Mouse (Mus musculus) lung, adult 2 months (tissue): ENCODE data around the gene Trim40.

ENCODE experiments used
- CTCF ChIP-seq: fragments of 200-500 bp; IDR thresholded peaks from 2 replicates; pipeline ENCODE4 v1.5.1; 2011; ENCODE audit warnings: mild to moderate bottlenecking, low read length, control low read depth; ENCODE audit not compliant: insufficient read depth
- POLR2A ChIP-seq: fragments of 200-500 bp; IDR thresholded peaks from 2 replicates; pipeline ENCODE4 v1.6.1; 2011; ENCODE audit warnings: low read depth, mild to moderate bottlenecking, control low read depth, low read length, borderline replicate concordance; ENCODE audit errors: extremely low read depth

- TF ChIP-seq CTCF, result no peak
- TF ChIP-seq POLR2A, result no peak
Measured at GRCm38 (mm10) chr17:36900691-36901090, 10.8 kb upstream of the Trim40 start.
